Mouse (Mus musculus) heart, adult 9 months (tissue): ENCODE measurements around the gene Neurog2.
A peak's percentile ranks its signal among the peaks of the same experiment; 100 is the strongest.

ENCODE experiments used
- DNase-seq, 2 experiments: peaks; one replicate each; pipeline ENCODE4 v3.0.0; 2022; ENCODE audit warnings: low spot score in 2 of 2

Gene Neurog2

DNA sequence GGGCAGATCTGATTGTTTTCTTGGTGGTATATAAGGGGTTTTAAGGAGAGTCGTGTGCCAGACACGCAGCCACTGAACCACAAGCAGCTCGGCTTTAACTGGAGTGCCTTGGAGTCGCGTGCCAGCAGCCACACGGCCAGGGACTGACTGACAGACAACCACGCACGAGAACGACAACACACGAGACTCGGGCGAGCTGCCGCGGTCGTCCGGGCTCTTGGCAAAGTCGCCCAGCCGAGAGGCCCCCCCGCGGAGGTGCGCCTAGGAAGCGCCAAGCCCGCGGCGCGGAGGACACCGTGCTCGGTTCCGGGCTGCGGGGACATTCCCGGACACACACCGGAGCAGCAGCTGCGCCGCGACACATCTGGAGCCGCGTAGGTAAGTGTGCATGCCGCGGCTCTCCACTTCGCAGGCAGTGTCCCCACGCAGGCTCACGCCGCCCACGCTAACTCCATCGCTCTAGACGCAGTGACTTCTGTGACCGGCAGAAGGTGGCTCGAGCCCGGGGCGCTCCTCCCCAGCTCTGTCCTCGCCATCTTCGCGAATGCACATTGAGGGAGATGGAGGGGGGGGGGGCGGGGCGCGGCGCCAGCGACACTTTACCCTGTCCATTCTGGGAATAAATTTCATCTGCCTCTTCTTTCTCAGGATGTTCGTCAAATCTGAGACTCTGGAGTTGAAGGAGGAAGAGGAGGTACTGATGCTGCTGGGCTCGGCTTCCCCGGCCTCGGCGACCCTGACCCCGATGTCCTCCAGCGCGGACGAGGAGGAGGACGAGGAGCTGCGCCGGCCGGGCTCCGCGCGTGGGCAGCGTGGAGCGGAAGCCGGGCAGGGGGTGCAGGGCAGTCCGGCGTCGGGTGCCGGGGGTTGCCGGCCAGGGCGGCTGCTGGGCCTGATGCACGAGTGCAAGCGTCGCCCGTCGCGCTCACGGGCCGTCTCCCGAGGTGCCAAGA lies at the start of gene Neurog2:
Gene Neurog2 (plus strand): TSS at position 56 of the 953 bp plus-strand sequence.
- no peak for DNase-seq

DNA sequence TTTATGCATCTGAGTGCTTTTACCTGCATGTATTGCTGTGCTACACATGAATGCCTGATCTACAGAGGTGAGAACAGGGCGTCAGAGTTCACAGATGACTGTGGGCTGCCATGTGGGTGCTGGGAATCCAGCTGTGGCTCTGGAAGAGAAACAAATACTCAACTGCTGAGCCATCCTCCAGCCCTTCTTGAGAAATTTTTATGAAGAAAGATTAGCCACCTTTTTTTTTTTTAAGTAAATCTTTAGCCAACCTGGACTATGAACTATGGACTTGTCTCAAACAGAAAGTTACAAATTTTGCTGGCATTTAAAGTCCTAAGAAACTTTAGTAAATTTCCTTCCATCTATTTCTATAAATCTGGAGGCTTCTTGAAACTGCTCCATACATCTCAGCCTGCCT lies 35.8 kb upstream of the Neurog2 start:
- no peak for DNase-seq

DNA sequence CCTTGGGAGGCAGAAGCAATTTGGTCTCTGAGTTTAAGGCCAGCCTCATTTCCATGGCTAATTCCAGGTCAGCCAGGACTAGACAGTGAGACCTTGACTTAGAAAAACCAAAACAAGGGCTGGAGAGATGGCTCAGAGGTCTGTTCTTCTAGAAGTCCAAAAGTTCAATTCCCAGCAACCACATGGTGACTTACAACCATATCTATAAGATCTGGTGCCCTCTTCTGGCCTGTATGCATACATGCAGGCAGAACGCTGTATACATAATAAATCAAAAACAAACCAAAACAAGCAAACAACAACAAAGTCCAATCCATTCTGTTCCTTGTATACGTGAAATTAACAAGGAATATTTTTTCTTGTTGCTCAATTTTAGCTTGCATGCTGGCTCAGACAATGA lies 24.8 kb upstream of the Neurog2 start:
- DNase-seq, result no peak

DNA sequence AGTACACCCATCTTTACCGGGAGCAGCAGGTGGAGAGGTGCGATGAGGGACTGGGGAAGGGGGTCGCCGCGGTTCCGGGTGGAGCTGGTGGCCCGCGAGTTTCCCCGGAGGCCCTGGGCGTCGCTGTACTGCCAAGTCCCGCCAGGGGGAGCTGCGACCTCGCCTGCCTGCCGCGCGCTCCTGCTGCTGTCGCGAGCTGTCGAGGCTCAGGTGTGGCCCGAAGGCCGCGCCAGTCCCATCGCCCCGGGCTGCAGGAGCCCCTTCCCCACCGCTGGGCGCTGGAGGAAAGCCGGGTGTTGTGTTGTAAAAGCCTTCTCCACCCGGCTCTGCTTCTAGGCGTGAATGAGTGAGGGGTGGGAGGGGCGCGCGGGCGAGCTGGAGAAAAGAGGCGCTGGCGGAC lies 7.6 kb upstream of the Neurog2 start:
- DNase-seq, result peak in 1 of 2 experiments; percentile 31

DNA sequence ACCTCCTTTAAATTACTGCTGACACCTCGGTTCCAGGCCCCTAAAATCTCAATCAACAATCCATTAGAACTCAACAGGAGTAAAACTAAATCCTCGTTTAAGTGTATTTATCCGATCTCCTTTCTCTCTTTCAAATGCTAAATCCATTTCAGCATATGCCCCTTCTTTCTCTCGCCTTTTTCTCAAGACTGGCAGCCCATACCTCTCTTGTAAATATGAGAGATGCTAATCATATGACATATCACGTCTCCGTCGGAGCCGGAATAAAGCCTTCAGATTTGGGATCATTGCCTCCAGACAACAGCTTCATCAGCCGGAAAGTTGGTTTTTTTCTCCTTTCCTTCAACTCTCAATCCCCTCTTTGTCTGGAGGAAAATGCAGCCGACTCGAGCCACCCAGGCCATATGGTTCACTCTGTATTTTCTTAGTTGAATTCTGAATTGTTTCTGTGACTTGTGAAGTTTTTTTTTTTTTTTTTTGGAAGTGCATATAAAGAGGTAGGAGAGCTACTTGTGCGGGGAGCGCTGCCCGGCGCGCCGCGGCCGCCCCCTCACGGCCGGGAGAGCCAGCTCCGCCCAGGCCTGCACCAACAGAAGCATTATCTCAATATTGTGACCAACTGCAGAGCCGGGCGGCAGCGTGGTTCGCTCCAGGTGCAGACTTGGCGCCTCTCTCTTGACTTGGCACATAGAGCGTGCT lies 7.1 kb upstream of the Neurog2 start:
- DNase-seq, result no peak

DNA sequence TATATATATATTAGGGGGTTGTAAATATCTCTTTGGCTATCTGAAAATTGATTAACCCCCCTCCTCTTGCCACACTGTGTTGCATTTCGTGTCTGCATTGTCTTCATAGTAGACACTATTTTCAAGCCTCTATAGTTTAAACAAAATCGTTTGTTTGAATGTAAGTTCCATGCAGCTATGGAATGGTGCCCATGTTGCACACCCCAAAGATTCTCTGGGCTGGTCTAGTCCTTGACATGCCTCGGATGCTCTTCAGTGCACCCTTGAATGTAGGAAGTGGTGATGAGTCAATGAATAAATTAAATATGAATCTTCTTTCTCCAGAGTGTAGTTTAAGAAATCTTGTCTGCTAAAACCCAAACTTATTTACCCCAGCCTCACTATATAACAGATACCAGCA lies 6.4 kb upstream of the Neurog2 start:
- no peak for DNase-seq

DNA sequence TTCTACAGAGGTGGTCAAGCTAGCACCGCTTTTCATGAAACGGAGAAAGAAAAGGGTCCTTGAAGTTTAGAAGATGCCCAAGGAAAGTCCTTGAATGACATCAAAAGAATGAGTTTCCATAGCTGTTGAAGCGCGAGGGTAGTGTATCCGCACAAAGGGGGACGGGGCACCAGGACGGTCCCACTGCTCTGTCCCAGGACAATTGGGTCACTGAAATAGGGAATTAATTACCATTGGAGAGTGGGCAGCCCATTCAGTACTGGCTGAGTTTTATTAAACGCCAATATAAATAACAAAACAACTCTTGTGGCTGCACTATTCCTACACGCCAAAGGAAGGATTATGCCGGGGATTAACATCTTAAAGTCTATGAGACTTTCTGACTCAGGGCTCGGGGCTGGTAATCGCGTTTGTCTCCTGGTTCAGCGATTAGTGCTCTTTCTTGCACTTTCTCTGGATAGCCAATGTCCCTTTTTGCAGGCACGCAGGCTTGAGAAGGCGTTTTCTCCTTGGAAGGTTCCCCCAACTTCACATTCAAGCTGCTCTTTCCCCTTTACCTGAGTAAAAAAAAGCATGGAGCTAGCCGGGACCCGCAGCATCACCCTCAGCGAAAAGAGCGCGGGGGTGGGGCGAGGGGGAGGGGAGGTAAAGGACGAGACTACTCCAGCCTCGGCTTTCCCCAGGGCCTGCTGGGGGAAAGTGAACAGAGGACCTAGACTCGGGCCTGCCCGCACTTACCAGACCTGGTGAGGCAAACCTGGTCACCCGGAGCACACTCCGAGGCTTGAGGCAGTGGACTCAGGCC lies 5.6 kb upstream of the Neurog2 start:
- no peak for DNase-seq

DNA sequence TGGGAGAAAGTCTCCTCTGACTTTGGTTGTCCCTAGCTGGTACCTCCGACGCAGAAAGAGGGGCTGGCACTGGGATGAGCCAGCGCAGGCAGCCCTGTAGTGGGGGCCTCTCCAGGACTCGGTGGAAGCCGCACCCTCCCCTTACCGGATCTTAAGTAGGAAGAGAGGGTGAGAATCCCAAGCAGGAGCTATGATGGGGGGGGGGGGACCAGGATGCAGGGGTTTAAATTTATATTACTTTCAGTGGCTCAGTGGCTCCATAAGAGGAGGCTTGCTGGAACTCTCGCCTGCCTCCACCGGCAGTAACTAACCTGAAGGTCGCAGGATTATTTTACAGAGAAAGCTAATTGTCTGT lies 5.0 kb upstream of the Neurog2 start:
- DNase-seq, result no peak

DNA sequence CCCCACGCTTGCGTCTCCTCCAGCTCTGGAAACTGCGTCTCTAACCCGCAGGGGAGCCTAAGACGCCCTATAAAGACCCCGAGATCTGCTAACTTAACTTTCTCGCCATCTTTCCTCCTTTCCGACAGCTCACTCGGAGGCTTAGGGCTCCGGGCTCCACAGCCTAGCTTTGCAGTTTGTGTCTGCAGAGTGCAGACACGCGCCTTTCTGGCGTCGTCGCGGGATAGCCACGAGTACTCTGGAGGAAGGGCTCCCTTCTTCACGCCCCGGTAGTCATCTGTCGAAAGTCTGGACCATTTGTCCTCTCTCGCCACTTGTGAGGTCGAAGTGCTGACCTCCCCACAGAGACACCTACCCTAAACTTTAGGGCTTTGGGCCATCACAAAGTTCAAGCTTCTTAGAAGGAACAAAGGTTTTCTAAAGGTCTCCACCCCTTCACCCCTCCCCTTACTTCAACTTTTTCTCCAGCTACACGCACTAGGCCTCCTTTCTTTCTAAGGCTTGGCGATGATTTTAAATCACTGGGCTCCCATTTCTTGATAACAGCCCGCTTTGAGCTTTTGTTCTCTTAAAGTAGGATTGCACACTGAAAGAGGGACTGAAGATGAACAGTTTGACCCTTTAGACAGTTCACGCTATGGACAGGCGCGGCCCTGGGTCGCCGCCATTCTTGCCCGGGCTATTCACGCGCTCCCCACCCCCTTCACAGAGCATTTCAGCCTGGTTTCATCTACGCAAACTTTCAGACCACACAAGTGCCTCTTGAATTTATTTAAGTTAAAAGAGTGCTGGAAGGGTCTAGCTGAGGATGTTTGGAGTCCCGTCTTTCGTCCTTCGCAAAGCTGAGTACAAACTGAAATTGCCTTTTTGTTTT lies 4.4 kb upstream of the Neurog2 start:
- no peak for DNase-seq

DNA sequence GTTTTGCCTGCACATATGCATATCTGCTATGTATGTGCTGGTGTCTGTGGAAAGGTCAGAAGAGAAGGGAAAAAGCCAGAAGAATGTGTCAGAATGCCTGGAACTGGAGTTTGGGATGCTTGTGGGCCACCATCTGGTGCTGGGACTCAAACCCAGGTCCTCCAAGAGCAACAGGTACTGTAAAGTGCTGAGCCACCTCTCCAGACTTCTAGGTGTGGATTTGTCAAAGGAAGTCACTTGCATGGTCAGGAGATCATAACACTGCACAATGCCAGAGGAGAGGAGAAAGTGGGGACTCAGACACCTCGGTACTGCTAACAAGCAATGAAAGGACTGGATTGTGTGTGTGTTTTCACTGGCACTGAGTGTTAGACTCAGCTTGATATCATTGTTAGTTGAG lies 2.7 kb upstream of the Neurog2 start:
- DNase-seq, result no peak

DNA sequence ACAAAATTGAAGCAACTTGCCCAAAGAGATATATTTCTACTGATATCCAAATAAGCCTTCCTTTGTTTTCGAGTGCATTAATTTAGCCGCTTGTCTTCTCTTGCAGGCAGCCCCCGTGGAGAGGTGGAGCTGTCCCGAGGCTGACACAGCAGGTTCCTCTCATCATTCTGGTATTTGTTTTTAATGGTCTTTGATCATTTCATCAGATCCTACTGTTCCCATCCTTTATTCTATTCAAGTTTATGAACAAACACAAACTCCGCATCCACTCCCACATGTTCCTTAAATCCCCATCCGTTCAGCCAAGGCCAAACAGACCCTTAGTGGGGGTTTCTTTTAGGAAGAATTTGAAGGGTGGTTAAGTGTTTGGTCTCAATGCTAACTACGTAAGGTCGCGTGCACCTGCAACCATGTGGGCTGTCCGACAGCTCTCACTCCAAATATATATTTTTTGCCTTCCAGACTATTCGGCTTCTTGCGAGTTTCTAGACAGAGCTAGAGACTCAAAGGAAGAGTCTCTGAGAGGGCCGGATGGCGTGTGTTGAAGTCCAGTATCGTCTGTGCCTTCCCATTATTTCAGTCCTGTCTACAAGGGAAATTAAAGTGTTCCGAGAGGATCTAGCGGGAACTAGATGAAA lies 2.1 kb upstream of the Neurog2 start:
- DNase-seq, result no peak

DNA sequence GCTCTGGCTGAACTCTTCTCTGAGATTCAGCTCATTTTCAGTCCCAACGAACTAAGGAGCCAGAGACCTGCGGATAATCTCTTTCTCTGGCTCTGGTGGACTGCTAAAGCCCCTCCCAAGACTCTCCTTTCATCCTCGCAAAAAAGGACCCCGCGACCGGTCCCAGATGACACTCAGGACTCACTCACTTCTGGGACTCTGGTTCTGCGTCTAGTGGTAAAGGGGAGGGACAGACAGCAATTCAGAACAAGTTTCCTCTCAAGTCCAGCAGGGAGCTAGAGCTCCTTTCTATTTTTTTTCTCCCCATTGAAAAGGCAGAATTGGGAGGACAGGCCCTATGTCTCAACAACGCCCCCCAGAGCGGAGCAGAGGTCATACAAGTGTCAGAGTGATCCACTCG lies 1.4 kb upstream of the Neurog2 start:
- DNase-seq, result no peak

DNA sequence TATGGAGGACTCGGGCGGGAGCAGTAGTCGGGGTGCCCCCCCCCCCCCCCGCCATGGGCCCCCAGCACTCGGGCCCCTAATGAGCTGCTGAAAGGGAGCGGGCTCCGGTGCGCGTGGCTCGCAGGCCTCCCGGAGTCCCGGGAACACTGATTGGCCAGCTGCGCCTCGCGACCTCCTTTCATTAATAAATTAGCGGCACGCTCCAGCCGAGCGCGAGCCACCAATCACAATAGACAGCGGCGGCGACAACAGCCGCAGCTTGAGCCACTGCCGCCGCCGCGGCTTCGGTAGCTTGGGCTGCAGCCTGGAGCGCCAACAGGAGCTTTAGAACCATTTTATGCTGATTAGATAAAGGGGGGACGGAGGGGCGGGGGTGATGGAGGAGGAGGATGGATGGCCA lies 404 bp upstream of the Neurog2 start:
- peak in 1 of 2 experiments; percentile 9 for DNase-seq

DNA sequence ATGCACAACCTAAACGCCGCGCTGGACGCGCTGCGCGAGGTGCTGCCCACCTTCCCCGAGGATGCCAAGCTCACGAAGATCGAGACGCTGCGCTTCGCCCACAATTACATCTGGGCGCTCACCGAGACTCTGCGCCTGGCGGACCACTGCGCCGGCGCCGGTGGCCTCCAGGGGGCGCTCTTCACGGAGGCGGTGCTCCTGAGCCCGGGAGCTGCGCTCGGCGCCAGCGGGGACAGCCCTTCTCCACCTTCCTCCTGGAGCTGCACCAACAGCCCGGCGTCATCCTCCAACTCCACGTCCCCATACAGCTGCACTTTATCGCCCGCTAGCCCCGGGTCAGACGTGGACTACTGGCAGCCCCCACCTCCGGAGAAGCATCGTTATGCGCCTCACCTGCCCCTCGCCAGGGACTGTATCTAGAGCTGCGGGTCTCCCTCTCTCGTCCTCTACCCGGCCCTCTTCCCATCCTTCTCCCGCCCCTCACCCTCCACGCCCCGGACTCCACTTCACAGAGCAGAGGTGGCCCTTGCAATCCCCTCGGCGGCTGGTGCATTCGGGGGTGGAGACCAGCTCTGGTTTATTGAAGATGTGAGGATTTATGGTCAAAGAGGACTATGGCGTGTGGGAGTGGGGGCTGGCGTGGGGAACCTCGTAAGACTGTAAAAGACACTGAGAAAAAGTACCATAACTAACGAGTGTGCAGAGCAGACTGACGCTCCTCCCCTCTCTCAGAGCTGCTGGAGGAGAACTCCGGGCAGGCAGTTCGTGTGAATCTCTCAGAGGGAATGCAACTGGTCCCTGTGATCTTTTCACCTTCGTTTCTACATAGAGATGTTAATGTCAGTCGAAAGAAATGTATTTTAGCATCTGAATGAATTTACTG lies 1.4 kb downstream of the Neurog2 start:
- DNase-seq, result peak; percentile 23 to 45

DNA sequence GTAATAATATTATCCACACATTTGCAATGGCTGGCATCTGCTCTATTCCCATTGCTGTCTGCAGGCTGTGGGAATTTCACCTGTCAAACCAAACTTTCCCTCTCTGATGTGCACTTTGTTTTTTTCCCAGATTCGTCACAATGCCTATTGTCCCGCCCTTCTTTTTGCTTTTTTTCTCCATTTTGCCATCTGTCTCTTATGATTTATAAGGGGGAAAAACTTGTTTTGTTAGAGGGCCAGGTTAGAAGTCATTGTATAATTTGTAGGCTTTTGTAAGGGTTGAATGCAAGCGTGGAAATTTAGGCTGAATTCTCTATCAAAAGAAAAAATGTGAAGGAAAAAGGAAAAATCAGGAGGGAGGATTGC lies 2.0 kb downstream of the Neurog2 start:
- DNase-seq, result no peak

DNA sequence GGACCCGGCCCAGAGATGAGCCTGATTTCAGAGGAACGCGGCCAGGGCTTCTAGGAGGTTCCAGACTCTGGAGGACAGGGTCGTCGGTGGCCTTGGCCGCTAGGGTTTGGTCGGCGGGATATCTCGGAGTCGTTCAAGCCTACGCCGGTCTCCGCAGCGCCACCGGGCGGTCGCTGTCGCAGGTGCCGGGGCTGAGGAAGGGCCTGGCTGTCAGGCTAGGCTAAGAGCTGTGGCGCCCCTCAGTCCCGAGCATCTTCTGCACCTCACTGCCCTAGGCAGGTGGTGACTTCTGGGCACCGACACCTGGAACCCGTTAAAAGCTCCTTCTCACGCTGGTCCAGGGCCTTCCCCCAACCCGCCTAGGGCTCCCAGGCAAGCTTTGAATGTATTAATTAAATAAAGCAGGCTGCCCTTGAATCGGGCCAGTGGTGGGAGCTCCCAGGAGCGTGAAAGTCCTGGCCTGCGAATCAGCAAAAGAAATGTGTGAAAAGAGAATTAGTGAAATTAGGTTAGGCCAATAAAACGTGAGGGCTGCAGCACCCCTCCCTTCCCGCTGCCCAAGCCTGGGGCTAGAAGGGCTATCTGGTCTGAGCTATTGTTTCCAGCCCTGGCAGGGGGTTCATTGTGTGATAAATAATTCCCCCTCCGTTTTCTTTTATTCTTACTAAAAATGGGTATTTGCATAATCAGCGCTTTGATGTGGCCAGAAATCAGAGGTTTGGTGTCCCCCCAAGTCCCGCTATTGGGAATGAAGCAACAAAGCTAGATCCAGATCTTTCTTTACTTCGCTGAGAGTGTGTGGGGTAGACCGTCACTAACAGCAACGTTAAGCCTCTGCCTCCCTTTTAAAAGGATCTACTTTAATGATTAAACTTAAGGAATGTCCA lies 7.2 kb downstream of the Neurog2 start:
- no peak for DNase-seq

DNA sequence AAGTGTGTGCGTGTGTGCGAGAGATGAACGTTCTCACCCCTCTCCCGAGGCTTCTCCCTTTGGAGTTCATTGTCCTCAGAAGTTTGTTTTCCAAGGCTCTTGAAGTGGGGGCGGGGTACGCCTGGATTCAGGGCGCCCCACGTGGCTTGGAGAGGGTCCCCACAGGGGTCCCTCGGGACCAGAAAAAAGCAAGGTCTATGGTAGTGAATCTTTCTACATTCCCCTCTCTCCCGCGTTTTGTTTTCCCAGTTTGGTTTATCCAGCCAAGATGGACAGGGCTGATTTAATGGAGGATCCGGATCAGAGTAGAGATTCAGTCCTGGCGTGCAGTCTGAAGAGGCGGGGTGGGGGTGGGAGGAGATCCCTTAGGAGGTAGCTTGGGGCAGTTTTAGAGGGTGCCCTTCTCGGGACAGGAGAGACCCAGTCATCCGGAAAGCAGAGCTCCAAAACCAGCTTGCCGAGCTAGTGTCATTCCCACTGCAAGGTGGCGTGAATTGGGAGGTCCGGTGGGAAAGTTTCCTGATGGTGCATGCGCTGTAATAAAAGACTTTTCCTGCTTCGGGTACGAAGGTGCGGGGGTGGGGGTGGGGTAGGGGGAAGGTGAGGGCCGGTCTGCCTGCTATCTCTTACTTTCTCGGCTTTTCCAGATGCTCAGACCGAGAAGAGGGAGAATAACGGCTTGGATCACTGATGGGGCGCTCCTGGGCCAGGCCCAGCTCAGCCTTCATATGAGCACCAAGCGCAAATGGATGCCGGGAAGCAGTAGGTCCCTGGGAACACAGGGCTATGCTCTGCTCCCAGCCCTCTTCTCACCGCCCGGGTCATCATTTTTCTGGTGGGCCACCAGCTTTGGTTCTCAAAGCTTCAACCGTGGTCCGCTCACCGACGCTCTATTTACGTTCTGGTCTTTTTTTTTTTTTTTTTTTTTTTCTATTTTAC lies 8.1 kb downstream of the Neurog2 start:
- DNase-seq, result no peak

DNA sequence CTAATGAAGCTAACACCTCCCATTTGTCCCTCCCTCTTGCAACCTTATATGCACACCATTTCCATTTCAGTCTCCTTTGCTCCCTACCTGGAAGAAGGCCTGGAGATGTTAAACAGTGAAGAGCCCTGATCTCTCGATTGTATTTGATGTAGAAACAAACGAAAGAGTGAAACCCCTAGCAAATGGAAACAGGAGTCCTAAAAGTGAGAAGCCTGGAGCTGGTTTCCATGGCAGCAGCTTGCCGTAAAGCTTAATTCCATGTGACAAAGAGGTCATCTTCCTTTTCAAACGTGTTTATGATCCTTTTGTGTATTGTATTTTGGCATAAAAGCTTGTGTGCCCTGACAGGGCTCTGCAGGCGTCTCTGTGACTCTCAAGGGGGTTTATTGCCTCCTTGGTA lies 9.3 kb downstream of the Neurog2 start:
- DNase-seq, result no peak
